Mouse (Mus musculus): ENCODE results near the gene Lce1g. TPM values are rescaled to one million over a fixed set of nuclear protein-coding genes. Genes with fewer than 3 reads are reported as not detected.

Lce1g gene
- polyA plus RNA-seq, 1 experiment, result not detected

- H3K36me3 ChIP-seq (ENCODE audit: control insufficient read depth, insufficient read depth, low read length, poor library complexity, severe bottlenecking), result no peaks in the 10 kb centered on the region
- no peaks in the 10 kb centered on the region for H3K4me1 ChIP-seq (ENCODE audit: control insufficient read depth, insufficient read depth, low read length)
- H3K27ac ChIP-seq (ENCODE audit: insufficient read depth, low read length), result no peak within 1 kb of the TSS
- H3K9ac ChIP-seq (ENCODE audit: low read depth, poor library complexity, severe bottlenecking), result no peak within 1 kb of the TSS
- no peak within 1 kb of the TSS for H3K4me3 ChIP-seq (ENCODE audit: low read depth, low read length)
- TF ChIP-seq CTCF (IDR thresholded peaks at IDR 0.05; ENCODE audit: low read depth, low read length), result no peak
- TF ChIP-seq POLR2A (IDR thresholded peaks at IDR 0.05; ENCODE audit: insufficient read depth, low read length), result no peak
- no peak for TF ChIP-seq EP300 (IDR thresholded peaks at IDR 0.05; ENCODE audit: insufficient read depth, low read depth, low read length)
- no peaks in the 10 kb centered on the region for H3K9me3 ChIP-seq (replicated peaks; ENCODE audit: control insufficient read depth, insufficient read depth, low read length, poor library complexity, severe bottlenecking)
- H3K27me3 ChIP-seq (ENCODE audit: control insufficient read depth, insufficient read depth, low read length, poor library complexity, severe bottlenecking), result no peaks in the 10 kb centered on the region
These were observed 13.1 kb downstream of the Lce1g start, which contains the start of gene Gm38119 for GRCm38 (mm10) chr3:92738996-92739395. Gm38119 (minus strand) TSS chr3:92739096.

- no peak for TF ChIP-seq CTCF (IDR thresholded peaks at IDR 0.05; ENCODE audit: low read depth, low read length)
- TF ChIP-seq EP300 (IDR thresholded peaks at IDR 0.05; ENCODE audit: insufficient read depth, low read depth, low read length), result no peak
- no peak for TF ChIP-seq POLR2A (IDR thresholded peaks at IDR 0.05; ENCODE audit: insufficient read depth, low read length)
These were observed 29.5 kb downstream of the Lce1g start for GRCm38 (mm10) chr3:92722631-92723030.

GRCm38 (mm10) chr3:92720250-92720649, 31.9 kb downstream of the Lce1g start, which contains the start of gene Lce1f:
Lce1f (minus strand) TSS chr3:92720350.
- Histone ChIP-seq H3K9ac (ENCODE audit: low read depth, poor library complexity, severe bottlenecking) (no peak within 1 kb of the TSS), H3K27me3 (ENCODE audit: control insufficient read depth, insufficient read depth, low read length, poor library complexity, severe bottlenecking) (no peaks in the 10 kb centered on the region), H3K4me3 (ENCODE audit: low read depth, low read length) (no peak within 1 kb of the TSS), H3K27ac (ENCODE audit: insufficient read depth, low read length) (no peak within 1 kb of the TSS), H3K4me1 (ENCODE audit: control insufficient read depth, insufficient read depth, low read length) (no peaks in the 10 kb centered on the region), H3K9me3 (replicated peaks; ENCODE audit: control insufficient read depth, insufficient read depth, low read length, poor library complexity, severe bottlenecking) (no peaks in the 10 kb centered on the region), H3K36me3 (ENCODE audit: control insufficient read depth, insufficient read depth, low read length, poor library complexity, severe bottlenecking) (no peaks in the 10 kb centered on the region)
- TF ChIP-seq POLR2A (IDR thresholded peaks at IDR 0.05; ENCODE audit: insufficient read depth, low read length) (no peak), CTCF (IDR thresholded peaks at IDR 0.05; ENCODE audit: low read depth, low read length) (no peak), EP300 (IDR thresholded peaks at IDR 0.05; ENCODE audit: insufficient read depth, low read depth, low read length) (no peak)

More at GRCm38 (mm10) chr3:92722631-92723030, 29.5 kb downstream of the Lce1g start:
- H3K9ac ChIP-seq (ENCODE audit: low read depth, poor library complexity, severe bottlenecking), result no peak overlapping the region
- H3K36me3 ChIP-seq (ENCODE audit: control insufficient read depth, insufficient read depth, low read length, poor library complexity, severe bottlenecking), result no peaks in the 10 kb centered on the region
- H3K4me1 ChIP-seq (ENCODE audit: control insufficient read depth, insufficient read depth, low read length), result no peaks in the 10 kb centered on the region
- no peak overlapping the region for H3K27ac ChIP-seq (ENCODE audit: insufficient read depth, low read length)
- no peaks in the 10 kb centered on the region for H3K9me3 ChIP-seq (replicated peaks; ENCODE audit: control insufficient read depth, insufficient read depth, low read length, poor library complexity, severe bottlenecking)
- no peak overlapping the region for H3K4me3 ChIP-seq (ENCODE audit: low read depth, low read length)
- no peaks in the 10 kb centered on the region for H3K27me3 ChIP-seq (ENCODE audit: control insufficient read depth, insufficient read depth, low read length, poor library complexity, severe bottlenecking)

- Histone ChIP-seq H3K27ac (ENCODE audit: insufficient read depth, low read length) (no peak overlapping the region), H3K4me1 (ENCODE audit: control insufficient read depth, insufficient read depth, low read length) (no peaks in the 10 kb centered on the region), H3K9ac (ENCODE audit: low read depth, poor library complexity, severe bottlenecking) (no peak overlapping the region), H3K36me3 (ENCODE audit: control insufficient read depth, insufficient read depth, low read length, poor library complexity, severe bottlenecking) (no peaks in the 10 kb centered on the region), H3K27me3 (ENCODE audit: control insufficient read depth, insufficient read depth, low read length, poor library complexity, severe bottlenecking) (no peaks in the 10 kb centered on the region), H3K9me3 (replicated peaks; ENCODE audit: control insufficient read depth, insufficient read depth, low read length, poor library complexity, severe bottlenecking) (no peaks in the 10 kb centered on the region), H3K4me3 (ENCODE audit: low read depth, low read length) (no peak overlapping the region)
- no peak for TF ChIP-seq POLR2A (IDR thresholded peaks at IDR 0.05; ENCODE audit: insufficient read depth, low read length)
- TF ChIP-seq EP300 (IDR thresholded peaks at IDR 0.05; ENCODE audit: insufficient read depth, low read depth, low read length), result no peak
These were observed 37.0 kb downstream of the Lce1g start for GRCm38 (mm10) chr3:92715122-92715521.

GRCm38 (mm10) chr3:92708974-92709373, 43.2 kb downstream of the Lce1g start, which contains the start of gene Lce1e:
Lce1e (minus strand) TSS chr3:92709074.
- Histone ChIP-seq H3K27ac (ENCODE audit: insufficient read depth, low read length) (no peak within 1 kb of the TSS), H3K27me3 (ENCODE audit: control insufficient read depth, insufficient read depth, low read length, poor library complexity, severe bottlenecking) (no peaks in the 10 kb centered on the region), H3K4me3 (ENCODE audit: low read depth, low read length) (no peak within 1 kb of the TSS), H3K36me3 (ENCODE audit: control insufficient read depth, insufficient read depth, low read length, poor library complexity, severe bottlenecking) (no peaks in the 10 kb centered on the region), H3K4me1 (ENCODE audit: control insufficient read depth, insufficient read depth, low read length) (no peaks in the 10 kb centered on the region), H3K9ac (ENCODE audit: low read depth, poor library complexity, severe bottlenecking) (no peak within 1 kb of the TSS), H3K9me3 (replicated peaks; ENCODE audit: control insufficient read depth, insufficient read depth, low read length, poor library complexity, severe bottlenecking) (no peaks in the 10 kb centered on the region)
- TF ChIP-seq EP300 (IDR thresholded peaks at IDR 0.05; ENCODE audit: insufficient read depth, low read depth, low read length) (no peak), POLR2A (IDR thresholded peaks at IDR 0.05; ENCODE audit: insufficient read depth, low read length) (no peak), CTCF (IDR thresholded peaks at IDR 0.05; ENCODE audit: low read depth, low read length) (no peak)

Other genes starting within 250 kb of the Lce1g start
- gene 2310046K23Rik, start 217.8 kb downstream of the Lce1g start, polyA plus RNA-seq (2011; ENCODE audit: insufficient read depth, insufficient read length, low read depth, missing spikeins), result not detected in 2 replicates
- not detected in 2 replicates for gene Ivl, start 178.6 kb downstream of the Lce1g start, polyA plus RNA-seq (2011; ENCODE audit: insufficient read depth, insufficient read length, low read depth, missing spikeins)
- not detected in 2 replicates for gene Smcp, start 163.3 kb downstream of the Lce1g start, polyA plus RNA-seq (2011; ENCODE audit: insufficient read depth, insufficient read length, low read depth, missing spikeins)
- not detected in 2 replicates for gene 2210017I01Rik, start 144.8 kb downstream of the Lce1g start, polyA plus RNA-seq (2011; ENCODE audit: insufficient read depth, insufficient read length, low read depth, missing spikeins)
- not detected in 2 replicates for gene Lce6a, start 130.7 kb downstream of the Lce1g start, polyA plus RNA-seq (2011; ENCODE audit: insufficient read depth, insufficient read length, low read depth, missing spikeins)
- not detected in 2 replicates for gene Lce1a1, start 104.0 kb downstream of the Lce1g start, polyA plus RNA-seq (2011; ENCODE audit: insufficient read depth, insufficient read length, low read depth, missing spikeins)
- gene Lce1b, start 95.4 kb downstream of the Lce1g start, polyA plus RNA-seq (2011; ENCODE audit: insufficient read depth, insufficient read length, low read depth, missing spikeins), result not detected in 2 replicates
- not detected in 2 replicates for gene Lce1a2, start 82.0 kb downstream of the Lce1g start, polyA plus RNA-seq (2011; ENCODE audit: insufficient read depth, insufficient read length, low read depth, missing spikeins)
- not detected in 2 replicates for gene Lce1c, start 73.1 kb downstream of the Lce1g start, polyA plus RNA-seq (2011; ENCODE audit: insufficient read depth, insufficient read length, low read depth, missing spikeins)
- not detected in 2 replicates for gene Lce1d, start 65.1 kb downstream of the Lce1g start, polyA plus RNA-seq (2011; ENCODE audit: insufficient read depth, insufficient read length, low read depth, missing spikeins)
- not detected in 2 replicates for gene Lce1e, start 43.3 kb downstream of the Lce1g start, polyA plus RNA-seq (2011; ENCODE audit: insufficient read depth, insufficient read length, low read depth, missing spikeins)
- not detected in 2 replicates for gene Lce1f, start 32.0 kb downstream of the Lce1g start, polyA plus RNA-seq (2011; ENCODE audit: insufficient read depth, insufficient read length, low read depth, missing spikeins)
- not detected in 2 replicates for gene Gm38119, start 13.2 kb downstream of the Lce1g start, polyA plus RNA-seq (2011; ENCODE audit: insufficient read depth, insufficient read length, low read depth, missing spikeins)
- gene Lce1h, start 12.7 kb upstream of the Lce1g start, polyA plus RNA-seq (2011; ENCODE audit: insufficient read depth, insufficient read length, low read depth, missing spikeins), result not detected in 2 replicates
- not detected in 2 replicates for gene Lce1i, start 26.6 kb upstream of the Lce1g start, polyA plus RNA-seq (2011; ENCODE audit: insufficient read depth, insufficient read length, low read depth, missing spikeins)
- gene Lce1j, start 38.2 kb upstream of the Lce1g start, polyA plus RNA-seq (2011; ENCODE audit: insufficient read depth, insufficient read length, low read depth, missing spikeins), result not detected in 2 replicates
- gene Lce1k, start 55.6 kb upstream of the Lce1g start, polyA plus RNA-seq (2011; ENCODE audit: insufficient read depth, insufficient read length, low read depth, missing spikeins), result not detected in 2 replicates
- not detected in 2 replicates for gene Kprp, start 74.9 kb upstream of the Lce1g start, polyA plus RNA-seq (2011; ENCODE audit: insufficient read depth, insufficient read length, low read depth, missing spikeins)
- not detected in 2 replicates for gene Lce1l, start 98.9 kb upstream of the Lce1g start, polyA plus RNA-seq (2011; ENCODE audit: insufficient read depth, insufficient read length, low read depth, missing spikeins)
- gene 2310050C09Rik, start 117.9 kb upstream of the Lce1g start, polyA plus RNA-seq (2011; ENCODE audit: insufficient read depth, insufficient read length, low read depth, missing spikeins), result not detected in 2 replicates
- gene Lce3a, start 173.9 kb upstream of the Lce1g start, polyA plus RNA-seq (2011; ENCODE audit: insufficient read depth, insufficient read length, low read depth, missing spikeins), result not detected in 2 replicates
- not detected in 2 replicates for gene Lce3b, start 180.6 kb upstream of the Lce1g start, polyA plus RNA-seq (2011; ENCODE audit: insufficient read depth, insufficient read length, low read depth, missing spikeins)
- not detected in 2 replicates for gene Lce3c, start 192.1 kb upstream of the Lce1g start, polyA plus RNA-seq (2011; ENCODE audit: insufficient read depth, insufficient read length, low read depth, missing spikeins)
- gene Lce3d, start 205.1 kb upstream of the Lce1g start, polyA plus RNA-seq (2011; ENCODE audit: insufficient read depth, insufficient read length, low read depth, missing spikeins), result not detected in 2 replicates
- not detected in 2 replicates for gene Lce3e, start 214.7 kb upstream of the Lce1g start, polyA plus RNA-seq (2011; ENCODE audit: insufficient read depth, insufficient read length, low read depth, missing spikeins)
- gene Lce3f, start 239.9 kb upstream of the Lce1g start, polyA plus RNA-seq (2011; ENCODE audit: insufficient read depth, insufficient read length, low read depth, missing spikeins), result not detected in 2 replicates

All from ES-Bruce4 (cell line).